Mouse (Mus musculus): ENCODE results near the gene Olfr43. TPM values are rescaled to one million over a fixed set of nuclear protein-coding genes. Genes with fewer than 3 reads are reported as not detected.

The Olfr43 gene
- polyA plus RNA-seq, 2 experiments: not detected

DNA sequence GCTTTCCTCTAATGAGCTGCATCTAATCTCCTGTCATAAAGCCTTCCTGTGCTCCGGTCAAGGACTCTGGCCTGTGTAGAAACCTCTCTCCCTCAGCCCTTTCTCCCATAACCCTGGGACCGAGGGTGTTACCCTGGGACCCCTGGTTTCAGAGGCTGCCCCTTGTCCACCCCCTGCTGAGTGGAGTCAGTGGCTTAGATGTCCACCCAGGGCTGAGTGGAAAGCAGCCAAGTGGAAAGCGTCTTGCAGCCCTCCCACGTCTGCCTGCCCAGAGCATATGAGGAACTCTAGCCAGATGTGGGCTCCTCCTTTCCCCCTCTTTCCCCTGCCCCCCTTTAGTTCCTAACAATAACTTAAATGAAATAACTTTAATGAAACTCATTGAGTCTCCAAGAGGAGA is 28.0 kb downstream of the Olfr43 start:
- no peak for DNase-seq (ENCODE audit: low read depth in 3 of 3, low spot score in 3 of 3)
- 61% methylated on average over 4 of the region's 4 CpGs for WGBS (ENCODE audit: insufficient replicate concordance)
- H3K27ac ChIP-seq: no peak overlapping the region

DNA sequence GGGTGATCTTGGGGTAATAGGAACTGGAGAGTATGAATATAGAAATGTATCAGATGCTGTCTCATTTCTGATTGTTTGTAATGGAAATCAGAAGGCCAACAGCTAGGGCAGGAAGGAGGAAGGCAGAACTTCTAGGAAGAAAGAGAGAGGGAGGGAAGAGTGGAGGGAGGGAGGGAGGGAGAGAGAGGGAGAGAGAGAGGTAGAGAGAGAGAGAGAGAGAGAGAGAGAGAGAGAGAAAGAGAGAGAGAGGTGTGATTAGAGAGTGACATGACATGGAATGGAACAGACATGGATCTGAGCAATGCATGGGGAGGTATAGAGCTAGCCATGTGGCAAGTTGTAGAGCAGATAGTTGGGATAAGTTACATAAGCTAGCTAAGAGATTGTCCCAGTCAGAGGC is 42.4 kb downstream of the Olfr43 start:
- no peaks in the 10 kb centered on the region for H3K9me3 ChIP-seq (ENCODE audit: control insufficient read depth, low read length)
- DNase-seq (ENCODE audit: low read depth in 3 of 3, low spot score in 3 of 3) (no peak), ATAC-seq (ENCODE audit: insufficient read depth) (no peak)
- H3K4me1 ChIP-seq (replicated peaks; ENCODE audit: control insufficient read depth in 2 of 2, insufficient read depth in 2 of 2, low read length in 1 of 2): no peaks in the 10 kb centered on the region
- H3K36me3 ChIP-seq (replicated peaks; ENCODE audit: control insufficient read depth, insufficient read depth, low read depth): no peaks in the 10 kb centered on the region
- TF ChIP-seq EP300 (IDR thresholded peaks at IDR 0.05; ENCODE audit: low read depth) (no peak), CTCF (IDR thresholded peaks at IDR 0.05; ENCODE audit: low read depth) (no peak)
- H3K4me3 ChIP-seq (ENCODE audit: insufficient read depth in 1 of 2, low read depth in 2 of 2, low read length in 2 of 2): no peak overlapping the region
- no peak overlapping the region for H3K4me2 ChIP-seq (ENCODE audit: low read depth)
- H3K27ac ChIP-seq: no peak overlapping the region
- H3K27me3 ChIP-seq (ENCODE audit: control insufficient read depth, insufficient read depth, low read length): no peaks in the 10 kb centered on the region
- no peak overlapping the region for H3K9ac ChIP-seq (replicated peaks)

More for the DNA sequence above, 28.0 kb downstream of the Olfr43 start:
- Histone ChIP-seq H3K9me3 (ENCODE audit: control insufficient read depth, low read length) (no peaks in the 10 kb centered on the region), H3K27me3 (ENCODE audit: control insufficient read depth, insufficient read depth, low read length) (no peaks in the 10 kb centered on the region), H3K4me3 (ENCODE audit: insufficient read depth in 1 of 2, low read depth in 2 of 2, low read length in 2 of 2) (no peak overlapping the region), H3K4me1 (replicated peaks; ENCODE audit: control insufficient read depth in 2 of 2, insufficient read depth in 2 of 2, low read length in 1 of 2) (no peaks in the 10 kb centered on the region), H3K4me2 (ENCODE audit: low read depth) (no peak overlapping the region), H3K9ac (replicated peaks) (no peak overlapping the region), H3K36me3 (replicated peaks; ENCODE audit: control insufficient read depth, insufficient read depth, low read depth) (no peaks in the 10 kb centered on the region)
- no peak for TF ChIP-seq EP300 (IDR thresholded peaks at IDR 0.05; ENCODE audit: low read depth)
- TF ChIP-seq CTCF (IDR thresholded peaks at IDR 0.05; ENCODE audit: low read depth): no peak
- ATAC-seq (ENCODE audit: insufficient read depth): no peak

Other genes with a start within 250 kb of the Olfr43 start
- gene Olfr398, start 221.0 kb downstream of the Olfr43 start, polyA plus RNA-seq (2012; rRNA removed): not detected in 2 replicates
- gene Olfr398, start 221.0 kb downstream of the Olfr43 start, polyA plus RNA-seq (2014; fragmentation: Nextera tagmentation; extraction: Ambion mirVana): not detected in 2 replicates
- not detected in 2 replicates for gene Olfr139, start 154.8 kb downstream of the Olfr43 start, polyA plus RNA-seq (2012; rRNA removed)
- gene Olfr139, start 154.8 kb downstream of the Olfr43 start, polyA plus RNA-seq (2014; fragmentation: Nextera tagmentation; extraction: Ambion mirVana): not detected in 2 replicates
- not detected in 2 replicates for gene Olfr399, start 154.8 kb downstream of the Olfr43 start, polyA plus RNA-seq (2012; rRNA removed)
- gene Olfr399, start 154.8 kb downstream of the Olfr43 start, polyA plus RNA-seq (2014; fragmentation: Nextera tagmentation; extraction: Ambion mirVana): not detected in 2 replicates
- not detected in 2 replicates for gene Zfp616, start 141.4 kb downstream of the Olfr43 start, polyA plus RNA-seq (2012; rRNA removed)
- gene Zfp616, start 141.4 kb downstream of the Olfr43 start, polyA plus RNA-seq (2014; fragmentation: Nextera tagmentation; extraction: Ambion mirVana): not detected in 2 replicates
- not detected in 2 replicates for gene Olfr401, start 97.7 kb downstream of the Olfr43 start, polyA plus RNA-seq (2012; rRNA removed)
- not detected in 2 replicates for gene Olfr401, start 97.7 kb downstream of the Olfr43 start, polyA plus RNA-seq (2014; fragmentation: Nextera tagmentation; extraction: Ambion mirVana)
- gene Olfr402, start 57.9 kb downstream of the Olfr43 start, polyA plus RNA-seq (2012; rRNA removed): not detected in 2 replicates
- not detected in 2 replicates for gene Olfr402, start 57.9 kb downstream of the Olfr43 start, polyA plus RNA-seq (2014; fragmentation: Nextera tagmentation; extraction: Ambion mirVana)
- not detected in 2 replicates for gene Olfr403, start 25.1 kb downstream of the Olfr43 start, polyA plus RNA-seq (2012; rRNA removed)
- not detected in 2 replicates for gene Olfr403, start 25.1 kb downstream of the Olfr43 start, polyA plus RNA-seq (2014; fragmentation: Nextera tagmentation; extraction: Ambion mirVana)
- gene Olfr406, start 48.4 kb upstream of the Olfr43 start, polyA plus RNA-seq (2012; rRNA removed): not detected in 2 replicates
- not detected in 2 replicates for gene Olfr406, start 48.4 kb upstream of the Olfr43 start, polyA plus RNA-seq (2014; fragmentation: Nextera tagmentation; extraction: Ambion mirVana)
- gene Olfr59, start 72.4 kb upstream of the Olfr43 start, polyA plus RNA-seq (2012; rRNA removed): not detected in 2 replicates
- not detected in 2 replicates for gene Olfr59, start 72.4 kb upstream of the Olfr43 start, polyA plus RNA-seq (2014; fragmentation: Nextera tagmentation; extraction: Ambion mirVana)
- gene Olfr410, start 126.7 kb upstream of the Olfr43 start, polyA plus RNA-seq (2012; rRNA removed): not detected in 2 replicates
- gene Olfr410, start 126.7 kb upstream of the Olfr43 start, polyA plus RNA-seq (2014; fragmentation: Nextera tagmentation; extraction: Ambion mirVana): not detected in 2 replicates
- not detected in 2 replicates for gene Olfr411, start 141.3 kb upstream of the Olfr43 start, polyA plus RNA-seq (2012; rRNA removed)
- not detected in 2 replicates for gene Olfr411, start 141.3 kb upstream of the Olfr43 start, polyA plus RNA-seq (2014; fragmentation: Nextera tagmentation; extraction: Ambion mirVana)
- gene Olfr412, start 150.7 kb upstream of the Olfr43 start, polyA plus RNA-seq (2012; rRNA removed): not detected in 2 replicates
- not detected in 2 replicates for gene Olfr412, start 150.7 kb upstream of the Olfr43 start, polyA plus RNA-seq (2014; fragmentation: Nextera tagmentation; extraction: Ambion mirVana)

All from liver, embryonic 14.5 days (tissue).